Mouse (Mus musculus) ZHBTc4 (cell line): Measurements from ENCODE around the gene Lrfn1.

Experiments
- DNase-seq: peaks from one replicate; pipeline ENCODE4 v3.0.0-alpha.2; 2011; ENCODE audit warnings: low read depth, low spot score

The Lrfn1 gene

DNA sequence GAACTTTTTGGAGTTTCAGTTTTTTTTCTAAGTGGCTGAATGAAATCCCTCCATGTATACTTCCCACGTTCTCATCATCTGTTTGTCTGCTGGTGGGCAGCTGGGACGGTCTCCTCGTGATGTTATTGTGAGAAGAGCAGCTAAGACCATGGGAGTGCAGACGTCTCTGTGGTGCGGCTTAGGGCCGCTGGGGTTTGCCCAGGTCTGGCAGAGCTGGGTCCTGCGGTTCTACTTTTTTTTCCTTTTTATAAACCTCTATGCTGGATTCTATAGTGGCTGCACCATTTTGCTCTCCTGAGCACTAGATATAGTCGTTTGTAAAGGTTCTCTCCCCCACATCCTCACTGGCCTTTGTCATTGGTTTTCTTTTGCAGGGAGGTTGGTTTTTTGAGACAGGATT lies 59.7 kb downstream of the Lrfn1 start:
- no peak for DNase-seq
